Mouse (Mus musculus) C2C12 (cell line): ENCODE data around the gene Zfp14. TPM values are rescaled to one million over a fixed set of nuclear protein-coding genes. Genes with fewer than 3 reads are reported as not detected.

Experiments used
- H3K27me3 ChIP-seq: one replicate; pipeline ENCODE4 v1.6.1; 2011; ENCODE audit not compliant: control insufficient read depth, insufficient read depth, insufficient read length
- H3K36me3 ChIP-seq: one replicate; pipeline ENCODE4 v1.6.1; 2011; ENCODE audit not compliant: control insufficient read depth, insufficient read depth
- H3K4me3 ChIP-seq: one replicate; pipeline ENCODE4 v1.5.1; 2011; ENCODE audit warnings: mild to moderate bottlenecking, control low read depth; ENCODE audit not compliant: poor library complexity, insufficient read depth, severe bottlenecking
- H3K79me2 ChIP-seq: one replicate; pipeline ENCODE4 v1.6.1; 2011; ENCODE audit not compliant: control insufficient read depth, insufficient read depth
- H3K79me3 ChIP-seq: one replicate; pipeline ENCODE4 v1.6.1; 2011; ENCODE audit warnings: low read depth, control low read depth
- H3ac ChIP-seq: one replicate; pipeline ENCODE3; 2011; ENCODE audit warnings: low read depth; ENCODE audit not compliant: control insufficient read depth, insufficient read length
- CEBPB ChIP-seq: IDR thresholded peaks from one replicate; pipeline ENCODE4 v1.6.1; 2011; ENCODE audit warnings: low read depth, mild to moderate bottlenecking, control low read depth, moderate library complexity
- CTCF ChIP-seq: IDR thresholded peaks from one replicate; pipeline ENCODE4 v1.5.1; 2011; ENCODE audit not compliant: control insufficient read depth, insufficient read depth, insufficient read length
- FOSL1 ChIP-seq: IDR thresholded peaks from one replicate; pipeline ENCODE4 v1.8.0; 2011; ENCODE audit warnings: mild to moderate bottlenecking, low read length; ENCODE audit not compliant: poor library complexity, insufficient read depth, severe bottlenecking
- MAX ChIP-seq: IDR thresholded peaks from one replicate; pipeline ENCODE4 v1.6.1; 2011; ENCODE audit warnings: mild to moderate bottlenecking, control low read depth
- MYOD1 ChIP-seq: IDR thresholded peaks from one replicate; pipeline ENCODE4 v1.6.1; 2011; ENCODE audit warnings: low read depth; ENCODE audit not compliant: control insufficient read depth, insufficient read length
- MYOG ChIP-seq: IDR thresholded peaks from one replicate; pipeline ENCODE4 v1.6.1; 2011; ENCODE audit not compliant: control insufficient read depth, insufficient read length; ENCODE audit errors: extremely low read depth
- USF1 ChIP-seq: IDR thresholded peaks from one replicate; pipeline ENCODE4 v1.6.1; 2011; ENCODE audit warnings: low read depth, mild to moderate bottlenecking, control low read depth, moderate library complexity
- long read RNA-seq, 2 experiments: library from polyadenylated mRNA; unstranded; transcript quantifications; one replicate each; pipeline ENCODE4 v2.0.0; 2019 to 2020
- polyA plus RNA-seq: library from polyadenylated mRNA; unstranded; fragments of >200 nt; fragmentation: generic; extraction: Trizol; gene quantifications from one replicate; pipeline ENCODE4 v1.2.1, GENCODE M21; 2012; ENCODE audit warnings: missing spikeins

The Zfp14 gene
- 0.40 TPM for polyA plus RNA-seq
- long read RNA-seq, experiment 1, partial matches to known transcripts, result 0 of 2 reads
- long read RNA-seq, experiment 1, other reads (novel, unspliced or antisense), result 1 of 2 reads
- long read RNA-seq, experiment 2, partial matches to known transcripts, result 0 of 8 reads
- long read RNA-seq, experiment 2, other reads (novel, unspliced or antisense), result 8 of 8 reads

DNA sequence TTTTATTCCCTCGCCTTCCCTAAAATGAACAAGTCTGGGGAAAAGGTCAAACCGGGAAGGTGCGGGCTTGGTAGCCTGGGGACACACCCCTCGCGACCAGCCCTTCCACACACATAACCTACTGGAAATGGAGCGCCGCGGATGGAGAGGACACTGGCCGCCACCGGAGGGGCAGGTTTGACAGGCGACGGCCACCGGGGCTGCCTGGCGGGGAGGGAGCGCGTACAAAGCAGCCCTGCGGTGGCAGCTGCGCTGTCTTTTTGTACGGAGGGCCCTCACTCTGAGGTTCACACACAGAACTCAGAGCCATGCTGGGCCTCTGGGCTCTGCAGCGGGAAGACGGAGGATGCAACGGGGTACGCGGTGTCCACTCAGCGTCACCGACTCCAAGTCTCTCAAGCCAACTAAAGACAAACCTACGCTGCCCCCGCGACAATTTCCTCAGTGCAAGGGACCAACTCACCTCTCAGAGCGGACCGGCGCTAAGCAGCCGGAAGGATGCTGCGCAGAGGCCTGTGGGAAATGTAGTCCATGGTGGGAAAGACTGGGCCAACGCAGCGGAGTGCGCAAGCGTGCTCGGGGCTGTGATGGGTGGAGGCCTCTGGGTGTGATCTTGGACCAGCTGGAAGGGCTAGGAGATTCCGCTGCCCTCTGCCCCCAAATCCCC lies at the start of gene Zfp14:
Gene Zfp14 (minus strand): TSS at position 499 of the 667 bp plus-strand sequence.
- Histone ChIP-seq H3K4me3 (peak within 1 kb of the TSS; percentile 46), H3K27me3 (no peaks in the 10 kb centered on the region), H3K79me3 (no peaks in the 10 kb centered on the region), H3ac (peak within 1 kb of the TSS; percentile 77), H3K79me2 (no peaks in the 10 kb centered on the region), H3K36me3 (peaks cover 4% of the 10 kb centered on the region)
- TF ChIP-seq FOSL1, result no peak
- TF ChIP-seq USF1, result no peak
- TF ChIP-seq MAX, result no peak
- no peak for TF ChIP-seq CEBPB
- no peak for TF ChIP-seq CTCF
- TF ChIP-seq MYOD1, result no peak
- TF ChIP-seq MYOG, result no peak

DNA sequence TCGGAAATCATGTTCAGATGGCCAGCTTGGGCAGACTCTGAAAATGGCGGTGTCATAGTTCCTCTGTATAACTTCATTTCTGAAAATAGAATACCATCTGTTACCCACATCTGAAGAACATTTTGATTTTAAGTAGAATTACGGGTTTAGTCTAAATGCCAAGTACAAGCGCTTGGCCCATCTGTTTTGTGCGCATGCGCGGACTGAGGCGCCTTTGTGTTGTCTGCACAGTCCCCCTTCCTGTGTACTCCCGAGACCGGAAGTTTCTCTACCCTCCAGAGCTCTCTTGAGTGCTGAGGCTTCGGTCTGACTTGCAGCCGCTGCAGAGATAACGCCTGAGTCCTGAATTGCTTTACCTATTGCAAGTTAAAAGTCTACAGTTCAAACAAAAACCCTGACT lies 48.1 kb upstream of the Zfp14 start:
- H3K27me3 ChIP-seq, result no peaks in the 10 kb centered on the region
- H3K4me3 ChIP-seq, result no peak overlapping the region
- peaks cover 52% of the 10 kb centered on the region for H3K36me3 ChIP-seq
- H3K79me3 ChIP-seq, result peaks cover 38% of the 10 kb centered on the region
- no peak overlapping the region for H3ac ChIP-seq
- peaks cover 50% of the 10 kb centered on the region for H3K79me2 ChIP-seq
- no peak for TF ChIP-seq USF1
- no peak for TF ChIP-seq FOSL1
- TF ChIP-seq MYOG, result no peak

DNA sequence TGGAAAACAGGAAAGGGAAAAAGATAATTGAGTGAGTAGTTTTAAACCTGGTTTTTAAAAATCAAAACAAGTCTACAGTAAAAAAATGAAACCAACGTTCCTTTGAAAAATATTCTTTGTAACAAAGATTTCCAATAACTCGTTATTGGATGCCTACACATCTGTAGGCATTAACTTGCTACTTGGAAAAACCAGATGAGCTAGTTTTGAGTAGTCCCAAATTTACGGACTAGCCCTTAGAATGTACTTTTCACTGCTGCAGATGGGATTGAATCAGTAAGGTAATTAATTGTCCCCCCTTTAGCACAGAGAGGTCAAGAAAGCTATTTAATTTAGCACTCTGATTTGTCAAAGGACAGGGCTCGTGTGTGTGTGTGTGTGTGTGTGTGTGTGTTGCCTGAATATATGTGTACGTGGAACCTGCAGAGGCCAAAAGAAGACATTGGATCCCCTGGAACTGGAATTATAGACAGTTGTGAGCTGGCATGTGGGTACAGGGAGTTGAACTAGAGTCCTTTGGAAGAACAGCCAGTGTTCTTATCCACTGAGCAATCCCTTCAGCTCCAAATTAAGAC lies 44.5 kb upstream of the Zfp14 start:
- no peaks in the 10 kb centered on the region for H3K27me3 ChIP-seq
- TF ChIP-seq USF1, result no peak
- TF ChIP-seq CTCF, result no peak
- no peak for TF ChIP-seq CEBPB
- no peak for TF ChIP-seq FOSL1
- no peak for TF ChIP-seq MYOD1
- peak overlapping the region; percentile 50 for H3ac ChIP-seq
- peaks cover 25% of the 10 kb centered on the region for H3K36me3 ChIP-seq
- peak overlapping the region; percentile 64 for H3K4me3 ChIP-seq
- peaks cover 44% of the 10 kb centered on the region for H3K79me2 ChIP-seq
- peaks cover 33% of the 10 kb centered on the region for H3K79me3 ChIP-seq

GRCm38 (mm10) chr7:30094646-30095429 lies 43.7 kb upstream of the Zfp14 start, which contains the start of gene Zfp260:
TSS of gene Zfp260 (plus strand) at chr7:30094777.
- Histone ChIP-seq H3K4me3 (peak within 1 kb of the TSS; percentile 64), H3K27me3 (no peaks in the 10 kb centered on the region), H3ac (peak within 1 kb of the TSS; percentile 92), H3K36me3 (peaks cover 18% of the 10 kb centered on the region), H3K79me2 (peaks cover 44% of the 10 kb centered on the region), H3K79me3 (peaks cover 31% of the 10 kb centered on the region)
- TF ChIP-seq MYOD1, result no peak
- TF ChIP-seq MAX, result no peak
- TF ChIP-seq FOSL1, result no peak
- TF ChIP-seq USF1, result no peak
- no peak for TF ChIP-seq MYOG
- no peak for TF ChIP-seq CTCF
- no peak for TF ChIP-seq CEBPB

DNA sequence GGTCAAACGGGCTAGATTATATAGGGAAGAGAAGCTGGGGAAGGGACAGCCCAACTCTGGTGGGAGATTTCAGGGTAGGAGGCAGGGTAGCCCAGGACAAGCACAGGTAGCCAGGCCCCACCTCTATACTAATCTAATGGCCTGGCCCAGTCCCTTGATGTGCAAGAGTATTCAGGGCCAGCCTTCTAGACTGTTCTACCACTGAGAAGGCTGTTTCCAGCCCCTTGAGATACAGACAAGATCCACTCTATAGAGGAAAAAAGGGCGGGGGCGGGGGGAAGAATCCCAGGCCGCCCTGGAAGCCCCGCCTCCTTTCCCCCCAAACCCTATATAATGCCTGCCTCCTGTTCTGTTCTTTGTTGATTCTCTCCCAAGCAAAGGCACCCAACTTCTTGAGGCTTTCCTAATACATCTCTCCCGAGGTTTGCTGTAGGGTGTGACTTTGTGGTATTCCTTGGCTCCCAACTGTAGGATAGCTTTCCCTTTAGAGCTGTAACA lies 42.8 kb upstream of the Zfp14 start:
- peaks cover 27% of the 10 kb centered on the region for H3K79me3 ChIP-seq
- H3K36me3 ChIP-seq, result peaks cover 10% of the 10 kb centered on the region
- H3K27me3 ChIP-seq, result no peaks in the 10 kb centered on the region
- TF ChIP-seq MAX, result no peak
- no peak for TF ChIP-seq USF1
- no peak for TF ChIP-seq CTCF
- H3K4me3 ChIP-seq, result no peak overlapping the region
- H3K79me2 ChIP-seq, result peaks cover 45% of the 10 kb centered on the region
- no peak overlapping the region for H3ac ChIP-seq
